Mouse (Mus musculus) kidney, adult 11 months (tissue): ENCODE results near the gene Gcg.

Experiments
- DNase-seq: peaks from one replicate; pipeline ENCODE4 v3.0.0; 2022

Gcg gene

DNA sequence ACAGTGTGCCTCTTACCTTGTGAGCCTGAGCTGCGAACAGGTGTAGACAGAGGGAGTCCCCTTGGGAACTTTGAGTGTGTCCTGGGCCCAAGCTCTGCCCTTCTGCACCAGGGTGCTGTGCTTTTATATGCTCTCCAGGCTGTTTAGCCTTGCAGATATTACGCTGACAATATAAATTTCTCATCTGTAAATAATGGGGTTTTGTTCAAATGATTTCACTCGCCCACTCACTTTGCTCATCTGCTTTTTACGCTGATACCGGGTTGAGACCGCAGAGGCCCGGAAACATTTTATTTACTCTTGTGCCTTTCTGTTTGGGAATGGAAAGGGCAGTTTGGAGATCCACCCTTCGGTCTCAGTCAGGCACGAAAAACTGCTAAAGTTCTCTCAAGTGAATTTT lies at the start of gene Gcg:
Gcg (minus strand) TSS at position 101 of the 400 bp plus-strand sequence.
- DNase-seq, result no peak

DNA sequence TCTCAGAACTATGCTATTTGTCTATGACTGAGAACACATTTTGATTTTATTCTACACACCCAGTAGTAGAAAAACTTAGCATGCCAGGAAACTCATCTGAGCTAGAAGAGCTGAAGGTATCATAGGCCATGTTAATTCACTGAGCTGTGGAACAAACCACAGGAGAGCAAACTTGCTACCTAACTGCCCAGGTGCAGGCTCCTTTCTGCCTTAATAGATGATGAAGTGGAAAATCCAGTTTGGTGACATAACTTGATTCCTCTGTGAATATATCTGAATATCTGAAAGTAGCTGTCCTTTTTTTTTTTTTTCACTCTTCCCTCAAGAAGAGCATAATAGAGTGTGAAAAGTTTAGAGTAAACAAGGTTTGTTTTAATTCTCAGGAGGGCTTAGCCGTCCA lies 47.6 kb upstream of the Gcg start:
- no peak for DNase-seq

DNA sequence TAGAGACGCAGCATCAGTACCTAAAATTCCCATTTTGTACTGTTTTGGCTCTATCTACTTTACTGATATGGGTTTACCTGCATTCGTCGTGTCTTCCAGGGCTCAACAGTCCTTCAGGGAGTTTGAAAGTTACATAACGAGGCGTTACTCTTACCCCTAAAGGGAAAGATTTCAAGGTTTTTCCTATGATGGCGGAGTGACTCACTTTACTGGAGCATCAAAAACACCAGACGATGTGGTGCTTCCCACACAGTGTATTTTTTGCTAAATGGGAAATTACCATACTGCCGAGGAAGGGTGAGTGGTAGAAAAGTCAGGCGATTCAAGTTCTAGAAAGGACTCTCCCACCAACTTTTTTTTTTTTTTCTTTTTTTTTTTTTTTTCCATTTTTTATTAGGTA lies 42.9 kb upstream of the Gcg start:
- DNase-seq, result no peak

DNA sequence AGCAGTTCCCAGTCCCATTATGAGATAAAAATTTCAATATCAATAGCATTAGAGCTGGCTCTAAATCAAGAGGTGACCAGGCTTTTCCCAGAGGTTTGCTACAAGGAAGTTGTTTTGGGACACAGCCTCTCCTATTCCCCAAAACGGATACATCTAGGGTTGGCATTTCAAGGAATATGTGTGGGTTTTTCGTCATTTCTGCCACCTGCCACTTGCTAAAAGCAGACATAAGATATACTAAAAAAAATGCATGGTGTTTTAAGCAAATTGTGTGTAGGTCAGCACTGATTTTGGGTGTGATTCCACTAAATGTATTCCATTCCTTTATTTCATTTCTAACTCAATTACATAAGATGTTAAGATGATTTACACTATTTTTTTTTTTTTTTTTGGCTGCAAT lies 34.3 kb upstream of the Gcg start:
- DNase-seq, result no peak

DNA sequence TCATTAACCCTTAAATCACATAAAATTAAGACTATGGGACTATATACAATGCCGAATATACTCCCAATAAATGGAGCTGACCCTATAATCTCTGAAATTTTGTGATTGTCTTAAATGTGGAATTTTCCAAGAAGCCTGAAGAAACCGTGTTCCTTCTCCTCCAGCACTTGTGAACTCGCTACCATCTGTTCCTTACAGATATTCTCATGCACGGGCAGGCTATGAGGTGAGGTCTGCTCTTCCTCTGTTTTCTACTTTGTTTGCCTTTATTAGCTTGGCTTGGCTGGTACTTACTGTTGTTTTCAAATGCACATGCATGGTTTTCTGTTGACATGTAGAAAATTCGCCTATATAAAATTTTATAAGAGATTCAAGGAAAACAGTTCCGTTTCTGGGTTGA lies 31.0 kb upstream of the Gcg start:
- no peak for DNase-seq

DNA sequence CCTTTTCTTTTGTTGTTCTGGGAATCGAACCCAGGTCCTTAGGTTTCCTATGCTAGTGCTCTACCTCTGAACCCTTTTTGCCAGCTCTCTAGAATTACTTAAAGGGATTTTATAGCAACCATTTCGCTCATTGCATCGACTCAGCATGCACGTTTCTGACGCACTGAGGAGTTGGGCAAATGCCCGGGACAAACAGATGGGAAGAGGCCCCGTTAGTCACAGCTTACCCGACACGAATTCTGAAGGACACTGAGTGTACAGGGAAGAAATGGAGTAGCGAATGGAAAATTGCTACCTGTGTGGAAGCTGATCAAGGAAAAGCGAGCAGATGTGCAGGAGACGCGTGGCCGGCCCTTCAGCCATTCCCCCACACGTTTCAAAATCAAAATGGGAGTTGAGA lies 30.0 kb upstream of the Gcg start:
- no peak for DNase-seq

DNA sequence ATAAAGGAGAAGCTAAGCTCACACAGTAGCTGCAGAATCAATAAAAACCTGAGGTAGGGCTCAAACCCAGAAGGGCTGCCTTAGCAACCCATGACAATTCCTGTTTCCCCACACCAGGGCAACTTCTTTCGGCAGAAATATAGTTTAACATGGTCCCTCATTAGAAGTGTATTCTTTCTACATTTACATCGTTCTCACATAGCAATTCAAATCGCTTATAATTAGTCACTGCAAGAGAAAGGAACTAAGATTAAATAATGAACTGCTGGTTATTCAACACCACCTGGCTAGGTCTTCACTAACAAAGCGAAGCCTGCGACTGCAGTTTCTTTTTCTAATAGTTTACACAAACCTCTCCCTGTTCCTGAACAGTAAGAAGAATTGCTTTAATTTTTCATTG lies 23.7 kb upstream of the Gcg start:
- no peak for DNase-seq

DNA sequence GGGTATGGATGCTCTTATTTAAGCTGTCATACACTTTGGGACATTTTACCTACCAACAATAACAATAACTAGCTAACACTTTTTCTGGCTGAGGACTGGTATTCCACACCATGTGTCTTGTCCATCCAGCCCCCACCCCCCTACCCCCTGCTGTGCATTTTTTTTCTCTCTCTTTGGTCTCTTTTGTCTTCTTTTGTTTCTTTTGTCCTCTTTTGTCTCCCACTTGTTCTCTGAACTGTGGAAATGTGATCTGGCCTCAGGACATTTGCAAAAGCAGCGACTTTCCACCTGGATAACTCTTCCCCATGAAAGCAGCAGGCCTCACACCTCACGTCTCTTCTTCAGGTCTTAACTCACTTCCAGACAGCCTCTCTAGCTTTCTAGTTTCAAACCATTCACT lies 23.0 kb upstream of the Gcg start:
- no peak for DNase-seq

DNA sequence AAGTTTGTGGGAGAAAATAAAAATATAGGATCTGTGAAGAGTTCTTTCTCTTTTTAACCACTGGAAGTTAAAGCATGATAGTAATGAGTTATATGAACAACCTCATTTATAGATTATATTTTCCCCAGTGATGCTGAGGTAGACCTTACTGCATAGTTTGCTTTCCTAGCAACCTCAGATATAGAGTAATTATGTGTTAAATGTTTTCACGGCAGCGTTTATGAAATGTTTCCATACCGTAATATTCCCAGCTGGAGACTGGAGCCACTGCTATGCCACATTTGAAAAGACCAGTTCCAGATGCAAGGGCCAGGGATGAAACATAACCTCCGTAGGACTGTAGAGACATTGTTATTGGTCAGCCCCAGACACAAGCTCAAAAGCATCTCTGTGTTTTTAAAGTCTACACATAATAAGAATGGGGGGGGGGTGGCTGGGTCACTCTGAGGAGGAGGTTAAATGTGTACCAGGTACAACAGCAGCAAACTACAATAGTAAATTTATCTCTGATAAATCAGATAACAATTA lies 20.9 kb upstream of the Gcg start:
- no peak for DNase-seq

DNA sequence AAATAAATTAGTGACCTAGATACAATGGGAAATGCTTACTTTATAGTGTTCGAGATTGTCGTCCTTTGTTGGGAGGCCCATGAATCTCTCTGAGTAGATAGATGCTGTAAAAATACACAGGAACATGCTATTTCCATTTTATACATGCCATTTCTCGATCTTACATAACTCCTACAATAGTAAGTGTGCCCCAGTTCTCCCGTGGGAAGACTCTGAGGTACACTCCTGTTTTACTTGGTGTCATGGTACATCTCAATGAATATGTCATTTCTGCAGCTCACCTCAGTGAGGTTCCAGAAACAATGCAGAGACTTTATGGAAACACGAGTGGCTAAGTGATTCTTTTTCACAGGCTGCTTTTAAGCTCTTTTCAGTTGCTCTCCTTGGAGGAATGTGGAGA lies 19.9 kb upstream of the Gcg start:
- DNase-seq, result no peak

DNA sequence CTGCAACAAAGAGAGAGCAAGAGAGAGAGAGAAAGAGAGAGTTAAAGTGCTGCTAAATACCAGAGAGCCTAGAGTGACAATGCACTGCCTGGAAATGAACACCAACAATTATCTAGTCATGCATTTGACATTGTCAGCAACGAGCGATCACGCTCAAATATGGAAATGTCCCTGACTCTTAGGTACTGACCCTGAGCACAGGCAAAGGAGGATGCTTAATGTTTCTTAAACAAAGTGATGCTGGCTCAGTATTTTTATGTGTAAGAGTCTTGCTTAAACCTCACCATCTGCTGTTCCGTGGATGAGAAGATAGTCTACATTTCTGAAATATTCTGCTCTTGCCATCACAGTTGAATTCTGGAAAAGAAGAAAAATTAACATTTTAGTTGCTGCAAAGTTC lies 19.1 kb upstream of the Gcg start:
- DNase-seq, result no peak

DNA sequence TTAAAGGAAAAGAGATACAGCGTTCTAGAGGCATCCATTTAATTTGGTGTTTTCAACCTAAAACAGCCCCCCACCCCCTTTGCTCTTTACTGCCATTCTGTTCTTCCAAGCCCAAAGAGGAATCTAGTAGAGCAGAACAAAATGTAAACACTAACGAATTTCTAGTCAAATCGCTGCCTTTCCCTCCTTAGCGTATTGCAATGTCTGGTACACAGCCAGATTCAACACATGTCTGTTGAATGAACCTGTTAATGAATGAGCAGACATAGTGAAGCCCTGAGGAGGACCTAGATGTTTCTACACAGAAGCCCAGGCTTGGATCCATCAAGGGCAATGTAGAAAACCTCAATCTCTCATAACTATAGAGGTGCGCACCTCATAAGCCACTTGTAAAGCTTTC lies 15.4 kb upstream of the Gcg start:
- DNase-seq, result no peak

DNA sequence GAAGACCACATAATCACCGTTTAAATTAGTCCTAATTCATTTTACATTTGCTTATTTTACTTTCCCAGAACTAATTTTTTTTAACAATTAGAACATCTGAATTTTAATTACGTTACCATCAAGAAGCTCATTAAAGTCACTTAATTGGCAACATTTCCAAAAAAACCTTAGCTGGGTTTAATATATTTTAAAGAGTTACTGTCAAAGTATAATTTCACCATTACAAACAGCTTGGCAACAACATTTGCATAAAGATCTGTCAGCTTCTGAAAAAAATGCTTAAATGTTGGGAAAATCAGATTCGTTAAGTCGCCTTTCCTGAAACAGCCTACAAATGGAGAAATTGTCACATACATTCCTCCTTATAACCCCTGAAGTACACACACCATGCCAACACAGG lies 14.6 kb upstream of the Gcg start:
- DNase-seq, result no peak

DNA sequence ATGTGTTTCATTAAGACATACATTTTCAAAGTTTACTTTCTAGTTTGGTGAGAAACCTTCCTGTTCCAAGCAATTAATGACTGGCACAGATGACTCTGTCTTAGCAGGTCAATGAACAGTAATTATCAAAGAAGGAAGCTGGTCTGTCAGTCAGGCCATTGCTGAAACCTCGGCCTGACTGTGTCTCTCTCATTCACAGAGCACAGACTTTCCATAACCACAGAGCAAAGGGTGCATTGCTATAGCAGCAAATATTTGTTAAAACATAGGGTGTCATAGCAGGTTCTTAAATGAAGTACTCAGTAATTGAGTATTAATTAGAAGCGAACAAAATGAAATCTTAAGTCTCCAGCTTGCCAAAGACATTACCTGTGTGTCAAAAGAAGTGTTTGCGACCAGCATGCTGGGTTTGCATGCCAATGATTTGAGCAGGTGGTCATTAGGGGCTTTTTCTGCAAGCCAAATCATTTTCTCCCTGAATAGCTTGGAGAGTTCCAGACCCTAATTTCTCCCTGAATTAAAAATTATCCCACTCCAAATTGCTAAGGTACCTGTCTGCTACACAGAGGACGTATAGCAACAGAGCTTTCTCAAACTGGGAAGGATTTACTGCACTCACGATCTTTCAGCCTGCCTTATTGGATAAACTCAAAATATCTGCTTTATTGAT lies 14.0 kb upstream of the Gcg start:
- no peak for DNase-seq

DNA sequence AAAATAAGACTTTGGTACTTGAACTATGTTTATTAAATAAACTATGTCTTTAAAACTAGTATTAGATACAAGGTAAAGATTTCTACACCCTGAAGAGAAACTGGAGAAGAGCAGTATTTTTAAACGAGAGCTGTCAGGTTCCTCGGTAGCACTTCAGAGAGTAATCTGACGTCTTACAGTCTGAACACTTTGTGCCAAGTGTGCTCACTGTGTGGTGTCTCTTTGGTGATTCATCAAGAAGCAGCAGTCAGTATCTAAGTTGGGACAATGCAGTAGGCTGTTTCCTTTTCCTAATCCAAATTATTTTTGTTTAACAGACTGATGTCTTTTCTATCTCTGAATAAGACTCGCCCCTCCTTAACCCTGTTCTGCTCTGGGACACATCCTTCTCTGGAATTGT lies 12.0 kb upstream of the Gcg start:
- DNase-seq, result no peak

DNA sequence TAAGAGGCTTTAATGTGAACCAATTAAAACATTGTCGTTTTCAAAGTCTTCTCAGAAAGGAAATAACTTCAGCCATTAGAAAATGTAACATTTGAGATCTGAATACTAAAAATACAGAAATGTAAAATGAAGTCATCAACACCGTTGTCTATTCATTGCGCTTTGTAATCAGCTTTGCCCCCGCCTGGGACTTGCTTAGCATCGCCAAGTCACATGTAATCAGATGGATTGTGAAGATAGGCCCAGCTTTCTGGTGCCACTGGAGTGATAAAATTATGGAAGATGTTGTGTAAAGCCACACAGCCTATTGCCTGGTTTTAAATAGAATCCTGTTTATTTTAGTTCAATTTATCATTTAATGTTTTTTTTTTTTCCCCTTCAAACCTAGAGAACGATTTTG lies 6.4 kb upstream of the Gcg start:
- DNase-seq, result no peak

DNA sequence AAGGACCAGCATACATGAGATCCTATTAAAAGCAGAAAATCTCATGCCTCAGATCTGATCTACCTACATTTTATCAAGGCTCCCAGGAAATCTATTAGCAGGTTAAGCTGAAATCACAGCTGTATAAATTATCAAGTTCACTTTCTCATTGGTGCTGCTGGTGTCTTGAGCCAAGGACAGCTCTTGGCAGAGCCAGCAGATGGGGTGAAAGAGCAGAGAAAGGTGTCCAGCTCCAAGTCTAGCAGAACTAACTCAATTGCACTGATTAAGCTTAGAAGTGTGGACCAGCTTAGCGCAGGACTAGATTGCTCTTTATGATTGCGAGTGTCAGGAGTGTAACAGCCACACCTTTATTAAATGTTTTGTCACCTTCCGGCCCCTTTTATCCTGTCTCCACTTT lies 1.5 kb upstream of the Gcg start:
- no peak for DNase-seq

DNA sequence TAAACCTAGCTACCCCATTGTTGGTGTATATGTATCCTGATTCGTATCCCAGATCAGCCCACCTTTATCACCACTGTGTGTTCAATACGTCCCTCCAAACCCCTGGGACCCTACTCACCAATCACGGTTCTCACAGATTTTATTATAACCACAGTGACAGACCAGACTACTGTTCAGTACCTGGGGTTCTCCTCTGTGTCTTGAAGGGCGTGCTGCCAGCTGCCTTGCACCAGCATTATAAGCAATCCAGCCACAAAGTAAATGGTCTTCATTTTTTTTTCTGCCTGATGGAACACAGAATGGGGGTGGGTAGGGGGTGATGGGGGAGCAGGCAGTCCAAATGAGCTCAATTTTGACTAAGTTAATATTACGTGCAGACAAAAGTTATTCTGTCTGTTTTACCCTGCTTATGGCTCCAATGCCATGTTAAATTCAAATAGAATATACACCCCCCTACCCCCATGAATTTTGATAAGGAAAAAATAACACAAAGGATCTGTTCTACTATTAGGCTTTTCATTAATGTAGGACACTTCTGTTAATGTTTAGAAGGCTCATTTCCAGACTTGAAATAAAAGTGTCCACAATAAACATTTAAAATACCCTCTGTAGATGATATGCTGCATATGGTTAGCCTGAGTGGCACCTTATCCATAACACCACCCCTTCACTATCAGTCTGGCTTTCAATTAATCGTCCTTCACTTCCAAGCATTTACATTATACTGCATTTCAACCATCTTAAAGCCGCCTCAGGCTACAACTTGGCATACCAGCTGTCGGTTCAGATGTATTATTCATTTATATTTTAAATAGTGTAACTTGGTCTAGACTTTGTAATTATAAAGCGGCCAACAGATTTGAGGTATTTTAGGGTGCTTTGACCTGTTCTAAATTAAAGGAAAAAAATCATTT lies 2.9 kb downstream of the Gcg start:
- DNase-seq, result no peak

DNA sequence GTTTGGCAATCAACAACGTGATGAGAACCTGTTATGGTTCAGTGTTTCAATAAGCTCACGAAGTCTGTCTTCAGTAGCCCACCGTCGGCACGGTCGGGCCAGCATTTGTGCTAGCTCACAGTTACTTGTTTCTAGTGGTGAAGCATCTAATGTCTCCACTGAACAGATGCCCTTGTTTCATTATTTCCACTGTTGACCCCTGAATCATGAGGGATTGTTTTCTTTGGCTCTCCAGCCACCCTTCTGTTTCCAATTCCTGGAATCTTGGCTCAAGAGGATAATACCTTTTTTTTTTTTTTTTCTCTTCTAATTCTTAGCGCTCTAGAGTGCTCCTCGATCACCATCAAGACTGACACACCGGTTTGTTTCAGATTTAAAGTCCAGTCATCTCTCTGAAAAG lies 13.9 kb downstream of the Gcg start:
- DNase-seq, result no peak

DNA sequence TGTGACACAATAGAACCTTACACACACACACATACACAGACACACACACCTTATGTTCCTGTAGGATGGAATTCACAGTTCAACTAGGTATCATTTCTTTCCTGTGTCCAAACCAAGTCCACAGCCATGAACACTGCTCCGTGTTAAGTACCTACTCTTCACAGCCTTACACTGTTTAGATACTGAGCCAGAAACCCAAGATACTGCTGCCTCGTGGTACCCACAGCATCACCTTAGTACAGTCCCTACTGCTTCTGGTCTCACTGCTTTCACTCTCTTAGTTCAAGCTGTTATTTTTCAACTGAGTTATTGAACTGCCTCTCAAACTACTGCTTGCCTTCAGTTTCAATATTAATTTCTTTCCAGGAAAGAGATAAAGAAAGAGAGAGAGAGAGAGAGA lies 20.2 kb downstream of the Gcg start:
- no peak for DNase-seq

DNA sequence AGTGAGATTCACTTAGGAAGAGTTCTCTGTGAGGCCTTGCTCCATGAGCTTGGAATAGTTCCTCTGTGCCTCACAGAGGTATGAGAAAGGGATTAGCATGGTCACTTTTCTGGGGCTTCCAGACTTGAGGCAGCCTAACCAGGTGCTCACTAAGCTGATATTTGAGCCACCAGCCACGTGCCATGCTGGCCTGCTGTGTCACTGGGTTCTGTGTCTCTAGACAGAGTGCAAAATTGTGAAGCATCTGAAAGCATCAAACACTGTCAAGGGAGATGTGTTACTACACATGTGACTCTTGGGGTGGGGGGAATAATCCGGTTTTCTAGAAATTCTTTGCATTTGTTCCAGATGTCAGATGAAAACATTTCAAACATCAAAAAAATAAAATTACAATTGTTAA lies 21.3 kb downstream of the Gcg start:
- no peak for DNase-seq

DNA sequence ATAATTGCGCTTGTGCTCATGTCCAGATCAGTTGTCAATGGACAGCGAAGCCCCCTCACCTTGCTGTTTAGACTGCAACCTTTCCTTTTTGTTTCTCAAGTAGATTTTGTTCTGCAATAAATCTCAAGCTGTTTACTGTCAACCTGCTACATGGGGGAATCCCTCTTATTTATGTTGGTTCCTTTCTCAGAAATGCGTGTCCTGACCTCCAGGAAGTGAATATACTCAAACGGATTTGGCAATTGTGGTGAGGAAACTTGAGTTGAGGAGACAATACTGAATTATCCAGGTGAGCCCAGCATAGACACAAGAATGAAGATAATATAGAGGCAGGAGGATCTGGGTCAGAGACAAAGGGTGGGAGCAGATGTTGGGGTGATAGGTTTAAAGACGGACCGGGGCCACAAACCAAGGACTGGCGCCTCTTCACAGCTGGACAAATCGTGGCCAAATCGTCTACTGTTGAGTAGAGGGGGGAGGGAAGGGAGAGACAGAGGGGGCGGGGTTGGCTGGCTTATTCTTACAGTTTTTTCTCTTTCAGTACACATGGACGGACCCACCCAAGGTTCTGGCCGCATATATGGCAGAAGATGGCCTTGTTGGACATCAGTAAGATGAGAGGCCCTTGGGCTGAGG lies 22.5 kb downstream of the Gcg start:
- no peak for DNase-seq

DNA sequence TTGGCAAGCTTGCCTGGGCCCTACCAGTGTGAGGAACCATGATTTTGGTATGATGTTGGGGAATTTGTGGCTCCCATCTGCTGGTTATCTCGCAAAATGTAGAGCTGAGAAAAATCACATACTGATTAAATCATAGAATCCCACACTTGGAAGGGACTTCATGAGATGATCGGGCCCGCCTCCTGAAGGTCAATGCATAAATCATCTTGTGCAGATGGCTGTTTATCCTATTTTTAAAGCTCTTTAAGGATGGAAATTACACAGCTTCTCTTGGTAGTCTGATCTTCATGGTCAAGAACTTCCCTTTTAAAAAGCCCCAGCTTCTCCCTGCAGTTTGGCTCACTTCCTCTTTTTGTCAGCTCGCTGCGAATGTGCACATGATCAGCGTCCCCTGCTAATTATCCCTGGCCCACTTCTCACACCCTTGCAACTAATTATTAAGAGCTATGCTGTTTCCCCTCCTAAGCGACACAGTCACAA lies 23.2 kb downstream of the Gcg start:
- no peak for DNase-seq
